Mouse (Mus musculus) ES-E14 (cell line): ENCODE data around the gene Grk6. TPM values are rescaled to one million over a fixed set of nuclear protein-coding genes. Genes with fewer than 3 reads are reported as not detected.
A peak's percentile ranks its signal among the peaks of the same experiment; 100 is the strongest.

Source experiments
- DNase-seq: peaks from one replicate; pipeline ENCODE4 v3.0.0-alpha.2; 2013; ENCODE audit warnings: low read depth, low spot score
- H3K27ac ChIP-seq: 2 replicates; pipeline ENCODE4 v1.5.1; 2012; ENCODE audit warnings: low read depth, mild to moderate bottlenecking, low read length, moderate library complexity, mixed read lengths; ENCODE audit not compliant: poor library complexity, insufficient read depth, severe bottlenecking
- H3K36me3 ChIP-seq: 2 replicates; pipeline ENCODE4 v1.6.1; 2012; ENCODE audit warnings: mild to moderate bottlenecking, low read length, moderate library complexity, mixed read lengths; ENCODE audit not compliant: control insufficient read depth, poor library complexity, insufficient read depth, severe bottlenecking
- H3K4me1 ChIP-seq, 2 experiments: fragments of 150-350 bp in 1 of 2; sonication (generic) in 1 of 2; 2 replicates each; pipeline ENCODE4 v1.6.1; 2012; ENCODE audit warnings: low read length in 2 of 2, mild to moderate bottlenecking in 1 of 2, mixed read lengths in 1 of 2; ENCODE audit not compliant: control insufficient read depth in 2 of 2, insufficient read depth in 2 of 2, poor library complexity in 1 of 2
- H3K4me3 ChIP-seq, 2 experiments: fragments of 150-350 bp in 1 of 2; sonication (generic) in 1 of 2; 2 replicates each; pipeline ENCODE4 v1.5.1; 2012; ENCODE audit warnings: low read length in 2 of 2, low read depth in 1 of 2, mild to moderate bottlenecking in 1 of 2, mixed read lengths in 1 of 2; ENCODE audit not compliant: insufficient read depth in 1 of 2, poor library complexity in 1 of 2, severe bottlenecking in 1 of 2
- H3K9ac ChIP-seq: 2 replicates; pipeline ENCODE4 v1.6.1; 2012; ENCODE audit warnings: low read depth, mild to moderate bottlenecking, low read length, mixed read lengths; ENCODE audit not compliant: poor library complexity, insufficient read depth, severe bottlenecking
- H3K9me3 ChIP-seq: fragments of 150-350 bp; sonication (generic); 2 replicates; pipeline ENCODE4 v1.6.1; 2012; ENCODE audit warnings: low read depth, mild to moderate bottlenecking, low read length; ENCODE audit not compliant: control insufficient read depth, insufficient read depth
- CHD2 ChIP-seq: IDR thresholded peaks from 2 replicates; pipeline ENCODE4 v1.6.1; 2014; ENCODE audit warnings: mild to moderate bottlenecking, low read depth, low read length, inconsistent platforms
- HCFC1 ChIP-seq: IDR thresholded peaks from 2 replicates; pipeline ENCODE4 v1.6.1; 2012; ENCODE audit warnings: low read length, inconsistent platforms, borderline replicate concordance; ENCODE audit not compliant: insufficient read depth
- MAFK ChIP-seq: IDR thresholded peaks from 2 replicates; pipeline ENCODE4 v1.6.1; 2014; ENCODE audit warnings: mild to moderate bottlenecking, low read depth, low read length, inconsistent platforms; ENCODE audit not compliant: insufficient read depth
- ZC3H11A ChIP-seq: IDR thresholded peaks from 2 replicates; pipeline ENCODE4 v1.6.1; 2012; ENCODE audit warnings: low read depth, mild to moderate bottlenecking, inconsistent platforms, low read length, borderline replicate concordance
- ZNF384 ChIP-seq: IDR thresholded peaks from 2 replicates; pipeline ENCODE4 v1.6.1; 2012; ENCODE audit warnings: low read depth, low read length, inconsistent platforms
- in situ Hi-C, 2 experiments: fragments of 600-800 bp; cut with MboI; formaldehyde crosslinking; loops; one replicate each; pipeline ENCODE4 v1.15.1; 2025; ENCODE audit warnings: low sequenced_read_pairs in 2 of 2, inconsistent platforms in 1 of 2; ENCODE audit not compliant: unreplicated experiment in 2 of 2
- total RNA-seq: library from RNA; depleted of rRNA; stranded (reverse); fragments of 300-350 nt; gene quantifications from 2 replicates; pipeline ENCODE4 v1.2.3, GENCODE M21; 2012

Grk6 gene
- total RNA-seq, 1 experiment, result 74.7 TPM

- Histone ChIP-seq H3K4me1 (peaks cover 0 to 2% of the 10 kb centered on the region in 2 experiments; a peak in 1 of 4 replicates), H3K27ac (no peak within 1 kb of the TSS), H3K36me3 (no peaks in the 10 kb centered on the region), H3K9ac (peak within 1 kb of the TSS; percentile 8), H3K4me3 (peak within 1 kb of the TSS; percentile 56 to 64), H3K9me3 (no peaks in the 10 kb centered on the region)
- no peak for TF ChIP-seq MAFK
- TF ChIP-seq ZC3H11A, result no peak
- TF ChIP-seq CHD2, result no peak
- no peak for TF ChIP-seq HCFC1
- no peak for TF ChIP-seq ZNF384
- in situ Hi-C loops, result loop anchor here in 1 of 2 experiments (5.0 kb wide), 1 partner anchor 52 kb away; no protein-coding TSS in a partner anchor
- DNase-seq, result no peak
Measured at GRCm38 (mm10) chr13:55414743-55415380, 30.0 kb upstream of the Grk6 start, which contains the start of gene Pfn3. TSS of gene Pfn3 (minus strand) at chr13:55415232.

- Histone ChIP-seq H3K9ac (no peak overlapping the region), H3K9me3 (no peaks in the 10 kb centered on the region), H3K27ac (no peak overlapping the region), H3K4me1 (peaks cover 0 to 9% of the 10 kb centered on the region in 2 experiments; a peak in 2 of 4 replicates), H3K4me3 (no peak overlapping the region), H3K36me3 (no peaks in the 10 kb centered on the region)
- in situ Hi-C loops, result no loop called here
- DNase-seq, result peak; percentile 69
- TF ChIP-seq ZNF384 (no peak), HCFC1 (no peak), MAFK (no peak), CHD2 (no peak), ZC3H11A (no peak)
Measured at GRCm38 (mm10) chr13:55418004-55418403, 26.9 kb upstream of the Grk6 start.

GRCm38 (mm10) chr13:55419142-55419541, 25.7 kb upstream of the Grk6 start:
- Histone ChIP-seq H3K9ac (no peak overlapping the region), H3K4me1 (peaks cover 0 to 9% of the 10 kb centered on the region in 2 experiments; a peak in 2 of 4 replicates), H3K36me3 (no peaks in the 10 kb centered on the region), H3K27ac (no peak overlapping the region), H3K4me3 (no peak overlapping the region), H3K9me3 (no peaks in the 10 kb centered on the region)
- DNase-seq, result no peak
- in situ Hi-C loops, result no loop called here
- TF ChIP-seq ZC3H11A, result no peak
- no peak for TF ChIP-seq HCFC1
- no peak for TF ChIP-seq ZNF384
- TF ChIP-seq MAFK, result no peak
- TF ChIP-seq CHD2, result no peak

GRCm38 (mm10) chr13:55420018-55420932, 24.6 kb upstream of the Grk6 start:
- Histone ChIP-seq H3K9me3 (no peaks in the 10 kb centered on the region), H3K4me1 (peaks cover 0 to 9% of the 10 kb centered on the region in 2 experiments; a peak in 2 of 4 replicates), H3K9ac (no peak overlapping the region), H3K4me3 (peak overlapping the region; percentile 22 to 52; a peak in 2 of 4 replicates), H3K27ac (no peak overlapping the region), H3K36me3 (no peaks in the 10 kb centered on the region)
- in situ Hi-C loops, result no loop called here
- no peak for TF ChIP-seq ZNF384
- DNase-seq, result no peak
